Mouse (Mus musculus): ENCODE measurements around the gene Serinc1.

DNA sequence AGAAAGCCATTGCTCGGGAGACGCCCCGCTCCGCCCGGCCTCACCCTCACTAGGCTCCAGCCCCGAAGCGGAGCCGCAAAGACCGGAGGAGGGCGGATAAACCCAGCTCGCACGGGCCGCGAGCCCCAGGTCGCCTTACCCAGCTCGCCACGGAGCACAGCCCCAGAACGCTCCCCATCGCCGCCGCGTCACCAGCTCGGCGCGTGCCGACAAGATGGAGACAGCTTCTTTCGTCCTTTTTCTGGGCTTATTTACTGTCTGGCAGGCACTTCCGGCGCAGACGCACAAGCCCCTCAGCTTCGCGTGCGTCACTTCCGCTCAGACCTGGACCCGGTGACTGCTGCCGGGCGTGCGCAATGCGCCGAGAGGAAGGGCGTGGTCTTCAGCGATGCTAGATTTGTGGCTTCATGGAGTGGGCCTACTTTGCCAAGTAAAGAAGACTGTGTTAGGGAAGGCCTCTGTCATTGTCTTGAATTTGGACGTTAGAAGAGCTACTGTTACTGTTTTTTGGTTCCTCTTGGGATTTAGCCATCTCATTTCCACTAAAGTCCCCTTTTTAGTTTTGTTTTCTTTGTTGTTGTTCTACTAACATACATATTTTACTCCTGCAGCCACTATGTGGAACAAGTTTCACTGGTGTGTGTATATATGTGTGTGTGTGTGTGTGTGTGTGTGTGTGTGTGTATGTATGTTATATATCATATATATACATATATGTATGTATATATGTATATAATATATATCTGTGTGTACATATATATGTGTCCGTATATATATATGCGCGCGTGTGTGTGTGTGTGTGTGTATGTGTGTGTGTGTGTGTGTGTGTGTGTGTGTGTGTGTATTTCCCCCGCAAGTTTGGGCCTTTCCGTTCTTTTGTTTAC, at the start of gene Serinc1:
- TF ChIP-seq POLR2A (IDR thresholded peaks at IDR 0.05; ENCODE audit: borderline replicate concordance, low read depth, low read length): no peak
- TF ChIP-seq CTCF (IDR thresholded peaks at IDR 0.05; ENCODE audit: low read depth, low read length): no peak
